Mouse (Mus musculus) hindbrain, postnatal 0 days (tissue): ENCODE results near the gene Mecom. TPM values are rescaled to one million over a fixed set of nuclear protein-coding genes. Genes with fewer than 3 reads are reported as not detected.
A peak's percentile ranks its signal among the peaks of the same experiment; 100 is the strongest.

Source experiments
- ATAC-seq: fragments of 200-750 bp; cut with Nextera tagmentation; 2 replicates; pipeline ENCODE4 v1.8.0; 2017; ENCODE audit warnings: mild to moderate bottlenecking, moderate TSS enrichment, moderate library complexity
- DNase-seq: peaks from one replicate; pipeline ENCODE4 v3.0.0-alpha.2; 2015; ENCODE audit warnings: low spot score
- H3K27ac ChIP-seq: fragments of 300-500 bp; sonication (generic); 2 replicates; pipeline ENCODE4 v1.5.1; 2014; ENCODE audit warnings: mild to moderate bottlenecking
- H3K27me3 ChIP-seq: fragments of 300-500 bp; sonication (generic); 2 replicates; pipeline ENCODE4 v1.6.1; 2014; ENCODE audit warnings: low read length, mixed read lengths; ENCODE audit not compliant: insufficient read depth
- H3K36me3 ChIP-seq: fragments of 300-500 bp; sonication (generic); 2 replicates; pipeline ENCODE4 v1.6.1; 2014; ENCODE audit warnings: low read length, mixed read lengths; ENCODE audit not compliant: insufficient read depth
- H3K4me1 ChIP-seq: fragments of 300-500 bp; sonication (generic); 2 replicates; pipeline ENCODE4 v1.6.1; 2014; ENCODE audit warnings: antibody characterized with exemption, low read length, mixed read lengths; ENCODE audit not compliant: insufficient read depth
- H3K4me2 ChIP-seq: fragments of 300-500 bp; sonication (generic); 2 replicates; pipeline ENCODE4 v1.6.1; 2014; ENCODE audit warnings: low read depth, mild to moderate bottlenecking, low read length, moderate library complexity, mixed read lengths
- H3K4me3 ChIP-seq: fragments of 300-500 bp; sonication (generic); 2 replicates; pipeline ENCODE4 v1.5.1; 2014; ENCODE audit warnings: low read length
- H3K9ac ChIP-seq: fragments of 300-500 bp; sonication (generic); replicated peaks from 2 replicates; pipeline ENCODE4 v1.6.1; 2014; ENCODE audit warnings: mild to moderate bottlenecking, low read length, moderate library complexity, mixed read lengths
- H3K9me3 ChIP-seq: fragments of 300-500 bp; sonication (generic); 2 replicates; pipeline ENCODE4 v1.6.1; 2016; ENCODE audit warnings: low read length, mixed read lengths
- CTCF ChIP-seq: IDR thresholded peaks from 2 replicates; pipeline ENCODE4 v1.5.1; 2016; ENCODE audit warnings: antibody characterized with exemption, control low read depth, low read depth
- WGBS: fragments of 180-500 bp; shearing (Covaris S2); extraction: QIAGEN DNeasy Blood & Tissue Kit; methylation state at CpG from one replicate; pipeline ENCODE4 v1.1.7; 2014; 5-methylcytosine and 5-hydroxymethylcytosine counted together
- polyA plus RNA-seq: library from polyadenylated mRNA; unstranded; fragments of >200 nt; fragmentation: Nextera tagmentation; extraction: Ambion mirVana; gene quantifications from 2 replicates; pipeline ENCODE4 v1.2.1, GENCODE M21; 2015
- total RNA-seq: library from RNA; depleted of rRNA; stranded (reverse); fragments of >200 nt; gene quantifications from 2 replicates; pipeline ENCODE4 v1.2.3, GENCODE M21; 2014

Mecom gene
- total and polyA plus RNA-seq, 2 experiments from 2014 or later, result 4.5 to 8.3 TPM

- H3K27ac ChIP-seq, result no peak overlapping the region
- H3K9ac ChIP-seq, result no peak overlapping the region
- no peak overlapping the region for H3K4me3 ChIP-seq
- no peaks in the 10 kb centered on the region for H3K4me1 ChIP-seq
- ATAC-seq, result no peak
- TF ChIP-seq CTCF, result no peak
- WGBS, result 70% methylated on average over 2 of the region's 2 CpGs
- H3K4me2 ChIP-seq, result no peak overlapping the region
- no peaks in the 10 kb centered on the region for H3K27me3 ChIP-seq
- no peak for DNase-seq
- H3K9me3 ChIP-seq, result no peaks in the 10 kb centered on the region
- H3K36me3 ChIP-seq, result no peaks in the 10 kb centered on the region
Observed at GRCm38 (mm10) chr3:30189325-30189724, 358.5 kb downstream of the Mecom start.

GRCm38 (mm10) chr3:30187812-30188469, 359.9 kb downstream of the Mecom start:
- no peaks in the 10 kb centered on the region for H3K27me3 ChIP-seq
- H3K36me3 ChIP-seq, result no peaks in the 10 kb centered on the region
- H3K4me3 ChIP-seq, result no peak overlapping the region
- WGBS, result 26% methylated on average over 5 of the region's 5 CpGs
- H3K9me3 ChIP-seq, result no peaks in the 10 kb centered on the region
- no peak overlapping the region for H3K9ac ChIP-seq
- no peak overlapping the region for H3K27ac ChIP-seq
- peak; percentile 88 for ATAC-seq
- DNase-seq, result peak; percentile 69
- TF ChIP-seq CTCF, result no peak
- no peaks in the 10 kb centered on the region for H3K4me1 ChIP-seq
- H3K4me2 ChIP-seq, result no peak overlapping the region

GRCm38 (mm10) chr3:30181807-30182481, 365.9 kb downstream of the Mecom start:
- Histone ChIP-seq H3K4me2 (no peak overlapping the region), H3K27me3 (no peaks in the 10 kb centered on the region), H3K9me3 (no peaks in the 10 kb centered on the region), H3K9ac (no peak overlapping the region), H3K4me3 (no peak overlapping the region), H3K36me3 (no peaks in the 10 kb centered on the region), H3K4me1 (no peaks in the 10 kb centered on the region), H3K27ac (no peak overlapping the region)
- ATAC-seq (no peak), DNase-seq (no peak)
- no peak for TF ChIP-seq CTCF
- WGBS, result 78% methylated on average over 8 of the region's 8 CpGs

- H3K4me3 ChIP-seq, result no peak overlapping the region
- no peak for DNase-seq
- H3K4me1 ChIP-seq, result no peaks in the 10 kb centered on the region
- 89% methylated on average over 5 of the region's 5 CpGs for WGBS
- no peak for ATAC-seq
- no peak overlapping the region for H3K4me2 ChIP-seq
- no peak overlapping the region for H3K27ac ChIP-seq
- H3K27me3 ChIP-seq, result no peaks in the 10 kb centered on the region
- no peaks in the 10 kb centered on the region for H3K9me3 ChIP-seq
- no peak overlapping the region for H3K9ac ChIP-seq
- no peaks in the 10 kb centered on the region for H3K36me3 ChIP-seq
- no peak for TF ChIP-seq CTCF
Observed at GRCm38 (mm10) chr3:30176615-30177014, 371.2 kb downstream of the Mecom start.

GRCm38 (mm10) chr3:30173812-30174211, 374.0 kb downstream of the Mecom start:
- H3K4me2 ChIP-seq, result no peak overlapping the region
- no peak overlapping the region for H3K9ac ChIP-seq
- no peak for TF ChIP-seq CTCF
- no peaks in the 10 kb centered on the region for H3K27me3 ChIP-seq
- H3K27ac ChIP-seq, result no peak overlapping the region
- no peaks in the 10 kb centered on the region for H3K4me1 ChIP-seq
- no peaks in the 10 kb centered on the region for H3K9me3 ChIP-seq
- ATAC-seq (no peak), DNase-seq (no peak)
- H3K4me3 ChIP-seq, result no peak overlapping the region
- 86% methylated on average over 3 of the region's 3 CpGs for WGBS
- no peaks in the 10 kb centered on the region for H3K36me3 ChIP-seq

- no peaks in the 10 kb centered on the region for H3K4me1 ChIP-seq
- no peak overlapping the region for H3K4me2 ChIP-seq
- DNase-seq, result no peak
- no peaks in the 10 kb centered on the region for H3K27me3 ChIP-seq
- H3K27ac ChIP-seq, result no peak overlapping the region
- 90% methylated on average over 3 of the region's 3 CpGs for WGBS
- no peak for TF ChIP-seq CTCF
- H3K9me3 ChIP-seq, result no peaks in the 10 kb centered on the region
- no peak for ATAC-seq
- H3K4me3 ChIP-seq, result no peak overlapping the region
- no peak overlapping the region for H3K9ac ChIP-seq
- no peaks in the 10 kb centered on the region for H3K36me3 ChIP-seq
Observed at GRCm38 (mm10) chr3:30168396-30169186, 379.2 kb downstream of the Mecom start.
